ENCODE assay signal across 30 mouse cellular contexts in genomic region chr8:8876469-8876868, GRCm38 (mm10).
DNase-seq lines count a peak whose midpoint lies in the region; ATAC-seq lines count a peak whose summit lies in the region.
"Had no signal": no experiment of that assay in that cellular context is flagged by ENCODE, and none has a peak within 500 bp of the region (broad histone marks: within the 10 kb centered on the region; RNA-seq: fewer than 3 reads in every experiment).

No protein-coding gene starts in this region.

- peaks cover 25% of the 10 kb centered on the region for H3K4me1 ChIP-seq in forebrain, embryonic 10.5 days
- peaks cover 9% of the 10 kb centered on the region for H3K4me1 ChIP-seq in forebrain, embryonic 13.5 days
- H3K4me1 ChIP-seq in heart, embryonic 10.5 days = no peaks in the 10 kb centered on the region
- H3K4me1 ChIP-seq in midbrain, embryonic 10.5 days = peaks cover 36% of the 10 kb centered on the region
- H3K4me1 ChIP-seq in midbrain, embryonic 14.5 days (ENCODE audit: control insufficient read depth, insufficient read depth, low read length) = 0 out of 2 replicates have a peak, but pooled peaks cover 5% of the 10 kb centered on the region
- H3K4me1 ChIP-seq in midbrain, embryonic 15.5 days = no peaks in the 10 kb centered on the region
- H3K4me1 ChIP-seq in neural tube, embryonic 15.5 days = no peaks in the 10 kb centered on the region
- H3K4me1 ChIP-seq: heart, embryonic 12.5 days had no signal

- no peak for DNase-seq in forebrain, embryonic 10.5 days (ENCODE audit: extremely low spot score, low spot score)
- peak; percentile 57 for DNase-seq in heart, embryonic 10.5 days (ENCODE audit: low spot score)
- no peak for DNase-seq in heart, postnatal 4 days
- peak; percentile 13 for DNase-seq in midbrain, embryonic 10.5 days (ENCODE audit: low spot score)
- DNase-seq in midbrain, embryonic 14.5 days = no peak
- DNase-seq: adrenal gland, adult 2 months; adrenal gland, postnatal 36 days; cerebellum, adult 2 months; cerebellum, postnatal 14 days; gastrocnemius, postnatal 14 days; kidney, adult 18-20 months; kidney, postnatal 25 days; liver; lung, adult 2 months; lung, postnatal 10 days; right cerebral cortex, postnatal 4 days; thymus, adult 18-20 months; thymus, postnatal 25 days had no signal

- no peak overlapping the region for H3K4me2 ChIP-seq in forebrain, embryonic 13.5 days
- H3K4me2 ChIP-seq in midbrain, embryonic 14.5 days (ENCODE audit: low read length) = no peak overlapping the region
- H3K4me2 ChIP-seq in midbrain, embryonic 15.5 days = no peak overlapping the region
- H3K4me2 ChIP-seq in neural tube, embryonic 15.5 days = no peak overlapping the region
- H3K4me2 ChIP-seq: heart, embryonic 12.5 days; kidney, embryonic 15.5 days had no signal

- 0 out of 2 replicates have a peak overlapping the region, but pooled peaks have one; percentile 21 for H3K27ac ChIP-seq in forebrain, embryonic 10.5 days
- H3K27ac ChIP-seq in forebrain, embryonic 13.5 days = no peak overlapping the region
- no peak overlapping the region for H3K27ac ChIP-seq in heart, embryonic 10.5 days
- H3K27ac ChIP-seq in midbrain, embryonic 10.5 days (replicated peaks) = peak overlapping the region; percentile 63; the same call in 1 of the 2 replicates
- no peak overlapping the region for H3K27ac ChIP-seq in midbrain, embryonic 14.5 days (replicated peaks; ENCODE audit: low read depth, low read length)
- no peak overlapping the region for H3K27ac ChIP-seq in midbrain, embryonic 15.5 days
- H3K27ac ChIP-seq in neural tube, embryonic 15.5 days (replicated peaks) = no peak overlapping the region
- H3K27ac ChIP-seq: kidney, embryonic 15.5 days; liver, embryonic 14.5 days; neural tube, embryonic 12.5 days; stomach, postnatal 0 days had no signal

- H3K4me3 ChIP-seq in forebrain, embryonic 10.5 days = no peak overlapping the region
- no peak overlapping the region for H3K4me3 ChIP-seq in forebrain, embryonic 13.5 days
- H3K4me3 ChIP-seq in heart, embryonic 10.5 days = no peak overlapping the region
- no peak overlapping the region for H3K4me3 ChIP-seq in midbrain, embryonic 10.5 days
- H3K4me3 ChIP-seq in midbrain, embryonic 14.5 days (replicated peaks; ENCODE audit: low read depth, low read length) = no peak overlapping the region
- no peak overlapping the region for H3K4me3 ChIP-seq in midbrain, embryonic 15.5 days
- H3K4me3 ChIP-seq in neural tube, embryonic 15.5 days (replicated peaks) = no peak overlapping the region
- H3K4me3 ChIP-seq: erythroblast, embryonic 14.5 days; heart, embryonic 12.5 days; kidney, embryonic 15.5 days; myocyte; neural tube, embryonic 12.5 days had no signal

- no peak for ATAC-seq in forebrain, embryonic 13.5 days
- ATAC-seq in midbrain, embryonic 14.5 days (ENCODE audit: low FRiP score, low TSS enrichment) = no peak
- ATAC-seq in midbrain, embryonic 15.5 days (replicated peaks) = 0 out of 2 replicates have a peak, but pooled peaks have one; percentile 32
- ATAC-seq in neural tube, embryonic 15.5 days (ENCODE audit: low FRiP score) = no peak
- ATAC-seq: activated CD4-positive, CD25-positive, alpha-beta regulatory T cell, adult 4 months had no signal

- no peaks in the 10 kb centered on the region for H3K36me3 ChIP-seq in forebrain, embryonic 10.5 days (replicated peaks)
- H3K36me3 ChIP-seq in forebrain, embryonic 13.5 days (ENCODE audit: poor library complexity, severe bottlenecking) = no peaks in the 10 kb centered on the region
- no peaks in the 10 kb centered on the region for H3K36me3 ChIP-seq in heart, embryonic 10.5 days
- H3K36me3 ChIP-seq in midbrain, embryonic 10.5 days = no peaks in the 10 kb centered on the region
- no peaks in the 10 kb centered on the region for H3K36me3 ChIP-seq in midbrain, embryonic 14.5 days (ENCODE audit: control insufficient read depth, insufficient read depth, low read length)
- no peaks in the 10 kb centered on the region for H3K36me3 ChIP-seq in midbrain, embryonic 15.5 days (replicated peaks)
- H3K36me3 ChIP-seq in neural tube, embryonic 15.5 days = no peaks in the 10 kb centered on the region
- H3K36me3 ChIP-seq: heart, embryonic 12.5 days; kidney, embryonic 15.5 days; neural tube, embryonic 12.5 days had no signal

- WGBS in forebrain, embryonic 10.5 days = 84% methylated on average over 6 of the region's 6 CpGs
- WGBS in forebrain, embryonic 13.5 days = 76% methylated on average over 6 of the region's 6 CpGs
- WGBS in heart, embryonic 10.5 days = 78% methylated on average over 6 of the region's 6 CpGs
- 67% methylated on average over 6 of the region's 6 CpGs for WGBS in midbrain, embryonic 10.5 days
- 61% methylated on average over 6 of the region's 6 CpGs for WGBS in midbrain, embryonic 14.5 days
- 66% methylated on average over 6 of the region's 6 CpGs for WGBS in midbrain, embryonic 15.5 days
- WGBS in neural tube, embryonic 15.5 days = 87% methylated on average over 6 of the region's 6 CpGs

- no peaks in the 10 kb centered on the region for H3K9me3 ChIP-seq in forebrain, embryonic 10.5 days
- no peaks in the 10 kb centered on the region for H3K9me3 ChIP-seq in forebrain, embryonic 13.5 days (replicated peaks)
- H3K9me3 ChIP-seq in heart, embryonic 10.5 days = no peaks in the 10 kb centered on the region
- peaks cover 6% of the 10 kb centered on the region; the same call in 1 of the 2 replicates for H3K9me3 ChIP-seq in midbrain, embryonic 10.5 days (replicated peaks)
- no peaks in the 10 kb centered on the region for H3K9me3 ChIP-seq in midbrain, embryonic 14.5 days (ENCODE audit: control insufficient read depth, low read length)
- no peaks in the 10 kb centered on the region for H3K9me3 ChIP-seq in midbrain, embryonic 15.5 days
- H3K9me3 ChIP-seq in neural tube, embryonic 15.5 days (replicated peaks) = no peaks in the 10 kb centered on the region
- H3K9me3 ChIP-seq: heart, embryonic 12.5 days; kidney, embryonic 15.5 days; neural tube, embryonic 12.5 days had no signal

- H3K27me3 ChIP-seq in forebrain, embryonic 10.5 days (ENCODE audit: poor library complexity, severe bottlenecking) = peaks cover 81% of the 10 kb centered on the region
- H3K27me3 ChIP-seq in forebrain, embryonic 13.5 days = peaks cover 23% of the 10 kb centered on the region
- H3K27me3 ChIP-seq in heart, embryonic 10.5 days (ENCODE audit: insufficient read depth, poor library complexity, severe bottlenecking) = no peaks in the 10 kb centered on the region; the same call in 1 of the 2 replicates
- peaks cover 95% of the 10 kb centered on the region for H3K27me3 ChIP-seq in midbrain, embryonic 10.5 days (ENCODE audit: low read depth, poor library complexity, severe bottlenecking)
- H3K27me3 ChIP-seq in midbrain, embryonic 14.5 days (ENCODE audit: control insufficient read depth, insufficient read depth, low read length) = peaks cover 57% of the 10 kb centered on the region
- H3K27me3 ChIP-seq in midbrain, embryonic 15.5 days (replicated peaks) = peaks cover 45% of the 10 kb centered on the region
- no peaks in the 10 kb centered on the region for H3K27me3 ChIP-seq in neural tube, embryonic 15.5 days (replicated peaks)
- H3K27me3 ChIP-seq: CH12.LX; heart, embryonic 12.5 days; kidney, embryonic 15.5 days had no signal

- H3K9ac ChIP-seq in forebrain, embryonic 13.5 days = no peak overlapping the region
- H3K9ac ChIP-seq in midbrain, embryonic 14.5 days (replicated peaks; ENCODE audit: low read length) = no peak overlapping the region
- no peak overlapping the region for H3K9ac ChIP-seq in midbrain, embryonic 15.5 days
- H3K9ac ChIP-seq in neural tube, embryonic 15.5 days (replicated peaks) = no peak overlapping the region
- H3K9ac ChIP-seq: heart, embryonic 12.5 days; kidney, embryonic 15.5 days; liver, embryonic 14.5 days; neural tube, embryonic 12.5 days had no signal

Comparison
In these comparisons a context has a peak if more than half of its experiments do, and no peak if none do; other contexts are left out.
1. DNase-seq: peak in heart, embryonic 10.5 days (single experiment) and midbrain, embryonic 10.5 days (single experiment); none in forebrain, embryonic 10.5 days (single experiment), heart, postnatal 4 days (single experiment) and midbrain, embryonic 14.5 days (single experiment).
2. H3K27ac ChIP-seq: peak in forebrain, embryonic 10.5 days (single experiment) and midbrain, embryonic 10.5 days (single experiment); none in forebrain, embryonic 13.5 days (single experiment), heart, embryonic 10.5 days (single experiment), midbrain, embryonic 14.5 days (single experiment), midbrain, embryonic 15.5 days (single experiment) and neural tube, embryonic 15.5 days (single experiment).